Mouse (Mus musculus): Measurements from ENCODE around the gene Arsg.

DNA sequence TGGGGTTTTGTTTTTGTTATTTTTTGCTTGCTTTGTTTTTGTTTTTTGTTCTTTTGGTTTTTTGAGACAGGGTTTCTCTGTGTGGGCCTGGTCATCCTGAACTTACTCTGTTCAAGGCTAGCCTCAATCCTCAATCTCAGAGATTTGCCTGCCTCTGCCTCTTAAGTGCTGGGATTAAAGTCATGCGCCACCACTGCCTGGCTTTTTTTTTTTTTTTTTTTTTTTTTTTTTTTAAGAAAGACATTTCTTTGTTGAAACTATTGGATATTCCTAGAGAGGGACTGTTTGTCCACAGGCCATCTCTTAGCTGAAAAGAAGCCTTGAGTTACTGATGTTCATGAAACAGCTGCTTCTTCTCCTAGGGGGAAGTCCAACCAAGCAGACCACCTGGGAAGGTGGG, 74.5 kb downstream of the Arsg start:
- no peak for TF ChIP-seq CTCF (IDR thresholded peaks at IDR 0.05; ENCODE audit: low read depth)
- no peak for TF ChIP-seq EP300 (IDR thresholded peaks at IDR 0.05; ENCODE audit: low read depth)
